Mouse (Mus musculus) macrophage (primary cell): ENCODE results near the gene Vamp1. TPM values are rescaled to one million over a fixed set of nuclear protein-coding genes. Genes with fewer than 3 reads are reported as not detected.

ENCODE experiments used
- H3K27ac ChIP-seq: fragments of 350-480 bp; formaldehyde crosslinking; 2 replicates; pipeline ENCODE4 v1.9.0; 2021
- H3K36me3 ChIP-seq: fragments of 350-480 bp; formaldehyde crosslinking; 2 replicates; pipeline ENCODE4 v1.9.0; 2021; ENCODE audit errors: inconsistent target
- H3K4me3 ChIP-seq: fragments of 350-480 bp; formaldehyde crosslinking; 2 replicates; pipeline ENCODE4 v1.9.0; 2021; ENCODE audit errors: inconsistent target
- H3K79me2 ChIP-seq: fragments of 350-480 bp; formaldehyde crosslinking; 2 replicates; pipeline ENCODE4 v1.9.0; 2021; ENCODE audit errors: inconsistent target
- WGBS: methylation state at CpG from one replicate; pipeline ENCODE4 v1.1.7; 2026; ENCODE audit warnings: inconsistent platforms; ENCODE audit not compliant: missing documents; 5-methylcytosine and 5-hydroxymethylcytosine counted together
- polyA plus RNA-seq: library from polyadenylated mRNA; stranded (reverse); fragments of 250-400 nt; gene quantifications from 3 replicates; pipeline ENCODE4 v1.2.4, GENCODE M21; 2018; ENCODE audit warnings: inconsistent platforms

Gene Vamp1
- polyA plus RNA-seq, 1 experiment from 2014 or later: 6.3 TPM

DNA sequence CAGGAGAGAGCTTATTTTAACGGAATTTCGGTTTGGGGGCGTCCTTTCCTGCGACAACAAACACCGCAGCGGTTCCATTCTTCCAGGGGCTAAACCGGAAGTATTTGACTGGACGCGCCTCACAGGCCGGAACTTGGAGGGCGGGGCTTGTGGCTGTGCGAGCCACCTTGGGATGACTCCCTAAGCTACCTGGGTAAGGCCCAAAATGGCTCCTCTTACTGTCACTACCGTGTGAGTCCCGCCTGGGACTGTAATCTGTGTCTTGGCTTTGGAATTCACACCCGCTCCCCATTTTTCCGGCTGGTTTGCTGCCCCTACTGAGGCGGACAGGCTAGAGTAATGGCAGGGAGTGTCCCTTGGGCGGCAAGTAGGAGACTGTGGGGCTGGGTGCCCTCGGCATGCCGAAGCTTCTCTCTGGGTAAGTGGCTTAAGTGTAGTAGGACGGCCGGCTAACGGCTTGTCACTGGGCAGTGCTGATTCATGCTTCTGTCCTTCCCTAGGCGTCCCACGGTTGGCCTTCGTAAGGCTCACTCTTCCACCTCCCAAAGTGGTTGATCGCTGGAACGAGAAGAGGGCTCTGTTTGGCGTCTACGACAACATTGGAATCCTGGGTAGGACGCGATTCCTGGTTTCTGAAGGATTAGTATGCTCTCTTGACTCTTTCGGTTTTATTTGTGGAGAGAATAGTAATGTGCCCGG, 23.2 kb upstream of the Vamp1 start:
- Histone ChIP-seq H3K36me3 (peaks cover 8% of the 10 kb centered on the region; the same call in 1 of the 2 replicates), H3K79me2 (peaks cover 56% of the 10 kb centered on the region)
- WGBS: under 1% methylated on average over 32 of the region's 34 CpGs

DNA sequence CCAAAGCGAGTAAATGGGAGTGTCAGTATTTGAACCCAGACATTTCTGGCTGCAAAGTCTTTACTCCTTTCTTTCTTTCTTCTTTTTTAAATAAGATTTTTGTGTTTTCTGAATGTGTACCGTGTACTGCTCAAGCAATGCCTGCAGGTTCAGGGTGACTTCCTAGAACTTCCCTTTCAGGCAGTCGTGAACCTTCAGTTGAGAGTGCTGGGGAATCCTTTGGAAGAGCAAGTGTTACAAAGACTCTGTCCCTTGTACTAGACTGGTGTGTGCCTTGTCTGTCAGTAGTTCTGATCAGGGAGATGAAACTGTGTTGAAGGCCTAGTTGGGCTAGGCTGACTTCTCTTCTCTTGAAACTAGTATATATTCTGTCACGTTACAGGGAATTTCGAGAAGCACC, 22.5 kb upstream of the Vamp1 start:
- H3K36me3 ChIP-seq: peaks cover 8% of the 10 kb centered on the region; the same call in 1 of the 2 replicates
- peak overlapping the region; percentile 94 for H3K27ac ChIP-seq
- WGBS: 30% methylated on average over 5 of the region's 5 CpGs
- H3K4me3 ChIP-seq: peak overlapping the region; percentile 91
- peaks cover 49% of the 10 kb centered on the region for H3K79me2 ChIP-seq

More for the DNA sequence above, 23.2 kb upstream of the Vamp1 start:
- peak overlapping the region; percentile 94 for H3K27ac ChIP-seq
- H3K4me3 ChIP-seq: peak overlapping the region; percentile 91

DNA sequence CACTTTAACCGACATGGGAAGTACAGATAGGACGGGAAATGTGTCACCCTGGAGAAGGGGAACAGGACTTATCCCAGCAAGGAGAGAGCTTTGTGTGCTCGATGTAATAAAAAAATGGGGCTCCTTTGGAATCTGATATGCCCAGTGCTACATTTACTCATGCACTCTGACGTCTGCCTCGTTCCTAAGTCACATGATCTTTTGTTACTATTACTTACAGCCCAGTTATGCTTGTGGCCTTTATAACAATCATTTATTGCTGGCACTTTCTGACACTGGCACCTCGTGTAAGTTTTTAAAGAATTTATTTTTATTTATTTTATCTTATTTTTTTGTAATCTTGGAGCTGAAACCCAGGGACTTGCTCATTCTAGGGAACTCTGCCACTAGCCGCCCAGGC, 22.0 kb upstream of the Vamp1 start:
- 48% methylated on average over 6 of the region's 7 CpGs for WGBS
- H3K79me2 ChIP-seq: peaks cover 44% of the 10 kb centered on the region
- H3K27ac ChIP-seq: peak overlapping the region; percentile 4
- H3K36me3 ChIP-seq: peaks cover 8% of the 10 kb centered on the region; the same call in 1 of the 2 replicates
- peak overlapping the region; percentile 91; the same call in 1 of the 2 replicates for H3K4me3 ChIP-seq

DNA sequence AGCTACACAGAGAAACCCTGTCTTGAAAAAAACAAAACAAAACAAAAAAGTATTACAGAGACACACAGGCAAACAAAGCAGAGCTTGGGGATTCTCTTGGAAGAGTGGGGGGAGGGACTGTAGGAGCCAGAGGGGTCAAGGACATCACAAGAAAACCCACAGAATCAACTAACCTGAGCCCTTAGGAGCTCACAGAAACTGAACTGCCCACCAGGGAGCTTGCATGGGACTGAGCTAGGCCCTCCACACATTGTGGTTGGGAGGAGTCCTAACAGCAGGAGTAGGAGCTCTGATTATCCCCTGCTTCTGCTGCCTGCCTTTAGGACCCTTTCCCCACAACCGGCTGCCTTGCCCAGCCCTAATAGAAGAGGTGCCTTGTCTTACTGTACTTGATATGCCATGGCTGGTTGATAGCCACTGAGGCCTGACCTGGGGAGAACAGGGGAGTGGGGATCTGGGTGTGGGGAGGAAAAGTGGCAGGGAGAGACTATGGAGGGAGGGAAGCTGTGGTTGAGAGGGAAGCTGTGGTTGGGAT, 19.7 kb upstream of the Vamp1 start:
- H3K4me3 ChIP-seq: no peak overlapping the region
- H3K36me3 ChIP-seq: peaks cover 8% of the 10 kb centered on the region; the same call in 1 of the 2 replicates
- H3K79me2 ChIP-seq: peaks cover 22% of the 10 kb centered on the region
- H3K27ac ChIP-seq: no peak overlapping the region
- WGBS: 86% methylated on average over 1 of the region's 1 CpGs

DNA sequence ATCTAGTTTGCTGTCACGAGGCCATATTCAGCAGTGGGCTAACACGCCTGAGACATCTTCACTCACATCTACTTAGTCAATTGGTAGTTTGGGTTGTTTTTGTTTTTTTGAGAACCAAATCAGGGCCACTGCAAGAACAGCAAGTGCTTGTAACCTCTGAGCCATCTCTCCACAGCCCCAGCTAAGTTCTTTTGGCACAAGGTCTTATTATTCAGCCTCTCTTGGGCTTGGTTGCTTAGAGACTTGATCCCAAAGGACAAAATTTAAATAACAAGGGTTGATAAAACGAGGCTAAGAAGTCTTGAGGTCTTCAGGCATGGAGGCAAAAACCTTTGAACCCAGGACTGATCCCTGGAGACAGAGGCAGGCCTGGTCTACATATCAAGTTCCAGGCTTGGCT, 19.1 kb upstream of the Vamp1 start:
- peaks cover 8% of the 10 kb centered on the region; the same call in 1 of the 2 replicates for H3K36me3 ChIP-seq
- peaks cover 15% of the 10 kb centered on the region for H3K79me2 ChIP-seq
- 86% methylated on average over 3 of the region's 3 CpGs for WGBS
- H3K27ac ChIP-seq: no peak overlapping the region
- H3K4me3 ChIP-seq: no peak overlapping the region

DNA sequence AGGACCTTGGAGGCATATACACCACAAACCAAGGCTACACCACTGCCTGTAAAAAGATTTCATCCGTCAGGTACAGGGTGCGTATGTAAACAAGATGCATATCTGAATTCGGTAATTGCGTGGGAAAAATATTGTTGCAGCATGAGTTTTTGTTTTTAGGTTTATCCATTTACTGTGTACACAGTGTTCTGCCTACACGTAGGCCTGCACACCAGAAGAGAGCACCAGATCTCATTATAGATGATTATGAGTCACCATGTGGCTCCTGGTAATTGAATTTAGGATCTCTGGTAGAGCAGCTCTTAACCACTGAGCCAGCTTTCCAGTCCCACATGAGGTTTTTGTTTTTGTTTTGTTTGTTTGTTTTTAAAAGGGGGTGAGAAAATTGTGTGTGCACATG, 18.2 kb upstream of the Vamp1 start:
- WGBS: 91% methylated on average over 4 of the region's 5 CpGs
- Histone ChIP-seq H3K36me3 (peaks cover 8% of the 10 kb centered on the region; the same call in 1 of the 2 replicates), H3K4me3 (no peak overlapping the region), H3K27ac (no peak overlapping the region), H3K79me2 (peaks cover 14% of the 10 kb centered on the region)

DNA sequence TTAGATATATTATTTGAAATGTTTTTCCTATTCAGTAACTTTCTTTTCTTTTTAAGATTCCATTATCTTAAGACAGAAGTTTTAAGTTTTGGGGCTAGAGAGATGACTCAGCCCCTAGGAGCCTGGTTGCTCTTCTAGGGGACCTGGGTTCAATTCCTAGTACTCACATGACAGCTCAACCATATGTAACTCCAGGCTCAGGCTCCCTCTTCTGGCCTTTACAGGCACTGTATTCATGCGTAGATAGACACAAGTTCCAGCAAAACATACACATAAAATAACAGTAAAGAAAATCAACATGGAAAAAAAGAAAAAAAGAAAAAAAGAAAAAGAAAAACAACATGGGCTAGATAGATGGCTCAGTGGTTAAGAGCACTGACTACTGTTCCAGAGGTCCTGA, 4.9 kb upstream of the Vamp1 start:
- no peaks in the 10 kb centered on the region for H3K79me2 ChIP-seq
- H3K36me3 ChIP-seq: no peaks in the 10 kb centered on the region
- no peak overlapping the region for H3K4me3 ChIP-seq
- WGBS: 100% methylated on average over 1 of the region's 1 CpGs
- H3K27ac ChIP-seq: no peak overlapping the region

DNA sequence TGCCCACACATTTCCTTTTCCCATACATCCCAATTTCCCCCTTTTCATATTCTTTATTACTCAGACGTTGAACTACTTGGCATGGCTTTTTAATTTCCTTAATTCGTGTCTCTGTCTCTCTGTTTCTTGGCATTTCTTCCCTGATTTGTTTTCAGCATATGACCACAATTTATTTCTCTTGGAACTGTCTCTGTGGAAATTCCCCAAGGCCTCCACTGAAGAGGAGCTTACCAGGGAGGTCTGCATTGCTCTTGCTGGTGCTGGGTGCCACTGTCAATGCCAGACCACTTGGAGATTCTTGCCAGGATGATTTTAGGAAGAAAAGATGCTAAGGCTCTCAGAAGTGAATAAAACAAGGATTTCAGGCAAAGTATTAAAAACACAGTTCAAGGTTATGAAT, 2.7 kb upstream of the Vamp1 start:
- H3K27ac ChIP-seq: no peak overlapping the region
- peaks cover 16% of the 10 kb centered on the region; the same call in 1 of the 2 replicates for H3K79me2 ChIP-seq
- H3K36me3 ChIP-seq: no peaks in the 10 kb centered on the region
- 21% methylated on average over 2 of the region's 2 CpGs for WGBS
- H3K4me3 ChIP-seq: no peak overlapping the region

DNA sequence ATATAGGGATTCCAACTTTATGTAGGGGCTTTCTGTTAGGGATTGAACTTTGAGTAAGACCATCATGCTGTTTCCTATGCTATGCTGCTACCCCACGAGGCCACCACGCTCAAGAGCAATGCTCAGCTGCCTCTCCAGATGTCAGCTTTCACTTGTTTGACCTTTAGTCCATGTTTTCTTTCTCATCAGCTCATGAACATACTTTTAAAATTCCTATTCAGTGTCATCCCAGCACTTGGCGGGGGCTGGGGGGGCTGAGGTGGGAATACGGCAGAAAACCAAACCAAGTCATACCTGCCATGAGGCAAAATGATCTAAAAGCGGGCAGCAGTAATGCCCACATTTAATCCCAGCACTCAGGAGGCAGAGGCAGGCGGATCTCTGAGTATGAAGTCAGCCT, 2.2 kb upstream of the Vamp1 start:
- H3K4me3 ChIP-seq: no peak overlapping the region
- WGBS: 90% methylated on average over 6 of the region's 6 CpGs
- no peak overlapping the region for H3K27ac ChIP-seq
- H3K79me2 ChIP-seq: peaks cover 16% of the 10 kb centered on the region; the same call in 1 of the 2 replicates
- no peaks in the 10 kb centered on the region for H3K36me3 ChIP-seq

DNA sequence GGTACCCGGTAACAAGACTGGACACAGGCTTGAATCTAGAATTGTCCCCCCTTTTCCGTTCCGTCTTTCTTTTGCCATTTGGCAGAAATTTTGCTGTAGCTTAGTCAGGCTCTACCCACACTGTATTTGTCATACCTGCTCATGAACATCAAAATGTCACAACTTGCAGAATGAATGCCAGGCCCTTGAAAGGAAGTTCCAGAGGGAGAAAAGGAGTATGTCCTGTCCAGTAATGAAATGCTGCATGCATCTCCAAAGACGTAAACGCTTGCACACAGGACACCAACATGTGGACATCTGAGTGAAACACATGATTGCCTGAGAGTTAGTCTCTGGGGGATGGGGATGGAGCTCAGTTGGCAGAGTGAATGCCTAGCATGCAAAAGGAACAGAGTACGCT, 1.6 kb upstream of the Vamp1 start:
- no peaks in the 10 kb centered on the region for H3K36me3 ChIP-seq
- peaks cover 16% of the 10 kb centered on the region; the same call in 1 of the 2 replicates for H3K79me2 ChIP-seq
- H3K27ac ChIP-seq: no peak overlapping the region
- H3K4me3 ChIP-seq: no peak overlapping the region
- 89% methylated on average over 6 of the region's 6 CpGs for WGBS

DNA sequence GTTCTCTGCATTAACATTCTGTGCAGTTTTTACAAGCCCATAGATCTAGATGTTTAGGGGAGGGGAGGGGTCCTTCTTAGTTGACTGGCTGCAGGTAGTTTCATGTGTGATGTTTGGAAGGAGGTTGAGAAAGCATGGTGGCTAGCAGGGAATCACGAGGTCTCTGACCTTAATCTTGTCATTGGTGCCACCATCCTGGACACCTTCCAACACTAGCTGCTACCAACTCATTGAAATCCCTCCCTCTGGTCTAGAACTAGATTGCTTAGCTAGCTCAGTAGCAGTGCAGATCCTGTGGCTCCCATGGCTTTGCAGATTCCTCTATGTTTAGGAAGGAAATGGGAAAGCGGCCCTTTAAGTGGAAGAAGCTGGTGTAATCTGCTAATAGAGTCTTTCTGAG, 1.5 kb downstream of the Vamp1 start:
- H3K79me2 ChIP-seq: peaks cover 16% of the 10 kb centered on the region; the same call in 1 of the 2 replicates
- no peak overlapping the region for H3K27ac ChIP-seq
- peaks cover 10% of the 10 kb centered on the region; the same call in 1 of the 2 replicates for H3K36me3 ChIP-seq
- H3K4me3 ChIP-seq: no peak overlapping the region
- WGBS: 49% methylated on average over 2 of the region's 2 CpGs

DNA sequence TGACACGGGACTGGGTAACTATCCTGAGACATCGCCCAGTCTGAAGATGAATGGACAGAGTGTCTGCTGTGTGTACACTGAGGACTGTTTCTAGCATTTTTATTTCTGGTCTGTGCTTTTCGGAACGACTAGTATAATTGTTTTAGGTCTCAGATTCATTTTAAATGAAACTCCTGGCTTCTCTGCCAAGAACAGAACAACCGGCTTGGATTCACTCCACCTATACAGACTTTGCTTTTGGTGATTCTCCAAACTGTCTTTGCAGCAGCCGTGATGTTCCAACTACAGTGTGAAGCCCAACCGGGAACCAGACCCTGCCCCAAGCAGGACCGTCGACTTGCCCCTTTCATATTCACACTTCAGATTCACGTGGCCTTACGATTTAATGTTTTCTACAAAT, 2.5 kb downstream of the Vamp1 start:
- H3K27ac ChIP-seq: no peak overlapping the region
- 88% methylated on average over 11 of the region's 11 CpGs for WGBS
- peaks cover 10% of the 10 kb centered on the region; the same call in 1 of the 2 replicates for H3K36me3 ChIP-seq
- H3K4me3 ChIP-seq: no peak overlapping the region
- H3K79me2 ChIP-seq: peaks cover 16% of the 10 kb centered on the region; the same call in 1 of the 2 replicates

DNA sequence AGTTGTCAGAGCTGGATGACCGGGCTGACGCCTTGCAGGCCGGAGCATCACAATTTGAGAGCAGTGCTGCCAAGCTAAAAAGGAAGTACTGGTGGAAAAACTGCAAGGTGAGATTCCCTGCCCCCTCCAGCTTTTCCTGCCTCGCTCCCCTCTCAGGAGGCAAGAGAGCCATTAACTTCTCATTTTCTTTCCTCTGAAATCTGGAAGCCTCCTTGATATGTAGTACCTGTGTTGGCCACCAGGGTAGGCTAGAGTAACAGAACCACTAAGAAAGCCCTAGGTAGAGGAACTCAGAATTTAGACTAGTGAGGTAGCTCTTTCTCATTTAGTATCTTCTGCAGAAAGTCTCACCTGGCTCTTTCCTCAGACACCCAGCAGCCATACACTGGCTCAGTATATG, 3.6 kb downstream of the Vamp1 start:
- H3K4me3 ChIP-seq: no peak overlapping the region
- H3K27ac ChIP-seq: 0 out of 2 replicates have a peak overlapping the region, but pooled peaks have one; percentile 15
- H3K79me2 ChIP-seq: peaks cover 16% of the 10 kb centered on the region; the same call in 1 of the 2 replicates
- 11% methylated on average over 4 of the region's 4 CpGs for WGBS
- H3K36me3 ChIP-seq: peaks cover 19% of the 10 kb centered on the region

DNA sequence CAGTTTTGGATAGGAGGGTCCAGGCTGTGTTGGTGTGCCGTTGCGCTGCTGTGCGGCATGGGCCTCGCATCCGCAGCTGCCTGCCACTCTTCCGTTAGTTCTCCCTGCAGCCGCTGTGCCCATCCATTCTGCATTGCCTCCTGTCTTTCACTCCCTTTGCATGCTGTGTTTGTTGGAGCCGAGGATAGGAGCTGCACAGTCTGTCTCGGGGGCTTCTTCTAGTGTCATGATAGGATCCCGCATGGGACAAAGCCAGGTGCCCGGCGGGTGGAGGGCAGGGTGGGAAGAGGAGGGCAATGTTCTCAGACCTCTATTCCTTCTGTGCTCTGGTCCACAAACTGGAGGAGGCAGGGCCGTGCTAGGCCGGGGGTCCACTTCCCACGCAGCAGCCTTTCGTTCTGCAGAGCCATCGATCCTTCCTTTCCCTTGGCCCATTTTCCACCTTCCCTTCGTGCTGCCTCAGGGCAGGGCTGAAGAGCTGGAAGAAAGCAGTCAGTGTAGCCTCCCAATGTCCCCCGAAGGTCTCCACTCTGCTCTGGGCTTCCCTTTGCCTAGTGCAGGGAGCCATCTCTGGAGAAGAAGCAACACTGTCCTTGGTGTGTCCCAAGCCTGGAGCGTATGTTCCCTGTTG, 5.9 kb downstream of the Vamp1 start:
- peaks cover 39% of the 10 kb centered on the region for H3K36me3 ChIP-seq
- no peak overlapping the region for H3K4me3 ChIP-seq
- 96% methylated on average over 18 of the region's 20 CpGs for WGBS
- no peak overlapping the region for H3K27ac ChIP-seq
- H3K79me2 ChIP-seq: peaks cover 12% of the 10 kb centered on the region; the same call in 1 of the 2 replicates

DNA sequence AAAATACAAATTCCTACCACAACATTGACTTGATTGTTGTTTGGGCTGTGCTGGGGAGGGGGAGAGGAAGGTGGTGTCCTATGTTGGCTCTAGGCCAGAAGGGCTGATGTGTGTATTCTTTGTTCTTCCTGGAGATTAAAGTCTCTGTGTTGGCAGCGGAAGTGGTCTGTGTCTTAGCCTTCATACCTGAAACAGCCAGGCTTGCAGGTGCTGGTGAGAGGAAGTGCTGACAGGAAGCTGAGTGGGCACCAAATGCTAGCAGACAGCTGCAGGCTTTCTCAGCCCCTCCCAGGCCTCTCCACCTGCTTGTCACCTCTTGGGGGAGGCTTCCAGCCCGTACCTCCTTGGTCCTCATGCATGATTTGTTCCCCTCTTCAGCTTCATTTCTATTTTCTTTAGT, 6.8 kb downstream of the Vamp1 start:
- WGBS: 33% methylated on average over 2 of the region's 2 CpGs
- Histone ChIP-seq H3K36me3 (peaks cover 48% of the 10 kb centered on the region), H3K4me3 (no peak overlapping the region), H3K27ac (no peak overlapping the region), H3K79me2 (peaks cover 3% of the 10 kb centered on the region; the same call in 1 of the 2 replicates)
